Mouse (Mus musculus): ENCODE results near the gene Pbx1. TPM values are rescaled to one million over a fixed set of nuclear protein-coding genes. Genes with fewer than 3 reads are reported as not detected.
"Not testable (repeated sequence)": the region's sequence is repeated elsewhere in the genome, so short reads cannot be mapped to it uniquely, and the experiment has no call there.

The Pbx1 gene
- 100 to 1,000 TPM; 120 to 123 TPM for total RNA-seq (2021)
- long read RNA-seq, experiment 1, full-length matches to known transcripts: 1 of 28 reads
- long read RNA-seq, experiment 1, partial matches to known transcripts: 7 of 28 reads
- long read RNA-seq, experiment 1, other reads (novel, unspliced or antisense): 20 of 28 reads
- long read RNA-seq, experiment 2, partial matches to known transcripts: 9 of 24 reads
- long read RNA-seq, experiment 2, other reads (novel, unspliced or antisense): 15 of 24 reads

DNA sequence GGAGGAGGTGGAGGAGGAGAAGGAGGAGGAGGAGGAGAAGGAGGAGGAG lies at the start of gene Pbx1:
Gene Pbx1 (minus strand): TSS at position 39 of the 49 bp plus-strand sequence.
- H3K4me3 ChIP-seq: peak within 1 kb of the TSS; percentile 86
- not testable (repeated sequence) for DNase-seq (ENCODE audit: low spot score in 2 of 2)
- H3K27ac ChIP-seq: peak within 1 kb of the TSS; percentile 98

DNA sequence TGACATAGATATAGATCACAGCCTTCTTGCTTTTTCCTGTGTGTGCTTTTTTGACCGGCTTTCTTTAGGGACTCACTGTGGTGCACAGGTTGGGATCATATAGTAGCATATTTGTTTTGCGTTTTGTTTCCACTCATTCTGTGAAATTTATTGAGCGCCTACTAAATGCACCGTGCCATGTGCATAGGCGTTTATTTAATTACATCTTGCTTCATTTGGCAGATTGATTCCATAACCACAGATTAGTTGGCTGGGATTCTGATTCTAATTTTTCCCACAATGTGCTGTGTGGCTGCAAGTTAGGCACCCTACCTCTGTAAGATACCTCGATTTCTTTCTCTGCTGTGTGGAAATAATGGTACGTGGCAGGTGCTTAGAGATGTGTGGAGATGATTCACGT lies 47.6 kb upstream of the Pbx1 start:
- no peak for TF ChIP-seq CTCF (conservative IDR thresholded peaks at IDR 0.05)
- no peak overlapping the region for H3K27ac ChIP-seq
- peak; percentile 32 to 35 for DNase-seq (ENCODE audit: low spot score in 2 of 2)
- H3K4me3 ChIP-seq: no peak overlapping the region

DNA sequence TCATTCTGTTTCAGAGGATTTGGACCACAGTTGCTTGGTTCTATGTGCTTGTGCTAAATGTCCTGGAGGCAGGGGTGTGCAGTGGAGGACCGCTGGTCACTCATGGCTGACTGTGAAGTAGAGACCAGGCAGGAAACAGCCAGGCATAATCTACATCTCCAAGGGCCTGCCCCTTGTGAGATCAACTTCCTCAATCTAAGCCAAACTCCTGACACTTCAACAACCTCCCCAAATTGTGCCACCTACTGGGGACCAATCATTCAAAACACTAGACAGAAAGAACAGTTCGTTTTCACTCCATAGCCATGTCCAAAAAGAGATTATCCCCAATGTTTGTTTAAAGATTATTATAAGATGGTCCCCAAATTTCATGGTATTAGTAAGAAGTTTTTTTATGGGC lies 46.8 kb upstream of the Pbx1 start:
- peak; percentile 60 for TF ChIP-seq CTCF (conservative IDR thresholded peaks at IDR 0.05)
- Histone ChIP-seq H3K4me3 (no peak overlapping the region), H3K27ac (no peak overlapping the region)
- DNase-seq (ENCODE audit: low spot score in 2 of 2): no peak

DNA sequence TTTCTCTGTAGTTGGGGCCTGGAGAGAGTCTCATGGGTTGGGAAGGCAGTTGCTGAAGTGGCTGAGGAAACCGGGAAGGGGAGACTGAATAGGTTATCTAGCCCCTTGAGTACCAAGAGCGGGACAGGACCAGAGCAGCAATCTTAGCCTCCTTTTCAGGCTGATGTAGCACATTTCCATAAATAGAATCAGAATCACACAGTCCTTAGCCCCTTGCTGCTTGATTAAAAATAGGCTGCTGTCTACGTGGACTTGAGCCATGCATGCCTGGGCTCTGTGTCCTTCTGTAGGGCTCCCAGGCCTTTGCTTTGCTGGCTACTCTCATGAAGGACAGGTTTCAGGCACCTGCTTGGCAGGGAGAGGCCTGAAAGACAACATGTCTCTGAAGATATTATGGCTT lies 44.8 kb upstream of the Pbx1 start:
- Histone ChIP-seq H3K27ac (no peak overlapping the region), H3K4me3 (no peak overlapping the region)
- no peak for DNase-seq (ENCODE audit: low spot score in 2 of 2)
- no peak for TF ChIP-seq CTCF (conservative IDR thresholded peaks at IDR 0.05)

DNA sequence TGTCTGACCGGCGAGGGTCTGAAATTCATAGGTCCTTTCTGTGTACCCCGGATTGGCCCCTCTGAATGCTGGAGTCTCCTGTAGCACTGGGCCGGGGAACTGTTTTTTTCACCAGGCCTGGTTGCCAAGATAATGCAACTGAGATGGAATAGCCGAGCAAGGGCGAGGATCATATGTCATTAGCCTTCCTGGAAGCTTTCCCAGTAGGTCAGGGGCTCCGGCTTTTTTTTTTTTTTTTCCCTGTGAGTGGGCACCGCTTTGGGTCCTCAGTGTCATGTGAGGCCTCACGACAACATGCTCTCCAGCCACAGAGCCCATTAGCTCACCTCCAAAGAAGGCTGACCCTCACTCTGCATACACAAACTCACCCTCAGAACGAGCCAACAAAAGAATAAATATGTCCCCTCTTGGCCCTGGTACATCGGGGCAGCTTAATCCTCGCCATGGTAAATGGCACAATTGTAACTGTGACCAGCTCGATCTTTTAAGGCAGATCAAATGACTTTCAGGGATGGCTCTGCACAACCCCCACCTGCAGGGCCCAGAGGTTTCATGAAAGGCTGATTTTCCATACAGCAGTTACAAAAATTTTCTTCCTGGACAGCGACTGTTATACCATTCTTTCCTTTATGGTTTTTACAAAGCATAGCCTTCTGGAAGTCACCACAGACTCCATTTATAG lies 44.3 kb upstream of the Pbx1 start:
- H3K27ac ChIP-seq: no peak overlapping the region
- TF ChIP-seq CTCF (conservative IDR thresholded peaks at IDR 0.05): no peak
- no peak overlapping the region for H3K4me3 ChIP-seq
- no peak for DNase-seq (ENCODE audit: low spot score in 2 of 2)

DNA sequence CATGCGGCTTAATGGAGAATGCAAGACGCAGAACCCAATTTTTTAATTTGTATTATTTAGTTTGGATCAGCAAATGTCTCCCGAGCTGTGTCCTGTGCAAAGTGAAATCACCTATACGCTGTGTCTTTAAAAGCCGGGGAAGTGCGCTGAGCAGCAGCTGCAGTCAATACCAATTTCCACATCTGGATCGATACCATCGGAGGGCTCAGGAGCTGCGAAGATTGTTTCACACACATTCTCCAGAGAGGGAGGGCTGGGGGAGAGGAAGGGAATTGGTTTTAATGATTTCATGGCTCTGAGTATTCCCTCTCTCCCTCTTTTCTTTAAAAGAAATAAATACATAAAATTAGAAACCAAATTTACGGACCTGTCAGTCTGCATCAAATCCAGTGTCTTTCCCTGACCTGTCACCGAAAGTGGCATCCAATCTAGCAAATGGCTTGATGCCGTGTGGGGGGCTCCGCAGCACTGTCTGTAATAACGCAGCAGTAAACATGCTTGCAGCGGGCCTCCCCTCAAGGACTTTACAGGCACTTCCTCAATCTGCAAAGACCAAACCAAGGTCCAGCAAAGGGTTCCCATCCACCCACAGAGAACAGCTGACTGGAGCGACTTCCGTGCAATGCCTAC lies 43.6 kb upstream of the Pbx1 start:
- TF ChIP-seq CTCF (conservative IDR thresholded peaks at IDR 0.05): no peak
- Histone ChIP-seq H3K27ac (no peak overlapping the region), H3K4me3 (no peak overlapping the region)
- no peak for DNase-seq (ENCODE audit: low spot score in 2 of 2)

DNA sequence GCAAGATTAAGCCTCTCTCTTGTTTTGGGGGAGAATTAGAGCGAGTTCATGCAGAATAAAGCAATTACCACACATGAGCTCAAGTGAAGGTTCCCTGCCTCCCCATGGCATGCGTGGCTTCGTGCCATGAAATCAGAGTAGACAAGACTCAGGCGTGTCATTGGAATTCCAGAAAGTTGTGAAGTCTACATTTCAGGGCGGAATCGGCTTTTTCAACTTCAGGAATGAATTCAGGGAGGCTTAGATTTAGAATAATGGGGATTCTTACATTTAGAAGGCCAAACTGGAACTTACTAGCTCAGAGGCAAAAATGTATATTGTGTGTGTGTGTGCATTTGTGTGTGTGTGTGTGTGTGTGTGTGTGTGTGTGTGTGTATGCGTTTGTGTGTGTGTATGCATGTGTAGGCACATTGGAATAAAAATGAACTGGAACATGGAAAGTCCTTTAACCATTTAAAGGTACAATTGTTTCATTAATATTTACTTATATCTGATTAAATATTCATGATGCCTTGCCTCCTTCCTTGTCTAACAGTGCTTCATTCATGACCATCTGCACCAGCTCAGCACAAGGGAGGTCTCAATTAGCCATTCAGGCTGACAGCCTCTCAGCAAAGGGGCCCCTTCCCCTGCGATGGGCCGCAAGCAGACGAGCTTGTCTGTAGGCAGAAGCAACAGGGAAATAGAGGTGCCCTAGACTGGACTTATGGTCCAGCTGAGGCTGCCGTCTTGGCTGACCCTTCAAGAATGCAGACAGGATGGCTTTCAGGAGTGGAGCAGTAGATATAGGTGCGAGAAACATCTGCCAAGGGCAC lies 41.4 kb upstream of the Pbx1 start:
- no peak for TF ChIP-seq CTCF (conservative IDR thresholded peaks at IDR 0.05)
- DNase-seq (ENCODE audit: low spot score in 2 of 2): no peak
- Histone ChIP-seq H3K27ac (no peak overlapping the region), H3K4me3 (no peak overlapping the region)

DNA sequence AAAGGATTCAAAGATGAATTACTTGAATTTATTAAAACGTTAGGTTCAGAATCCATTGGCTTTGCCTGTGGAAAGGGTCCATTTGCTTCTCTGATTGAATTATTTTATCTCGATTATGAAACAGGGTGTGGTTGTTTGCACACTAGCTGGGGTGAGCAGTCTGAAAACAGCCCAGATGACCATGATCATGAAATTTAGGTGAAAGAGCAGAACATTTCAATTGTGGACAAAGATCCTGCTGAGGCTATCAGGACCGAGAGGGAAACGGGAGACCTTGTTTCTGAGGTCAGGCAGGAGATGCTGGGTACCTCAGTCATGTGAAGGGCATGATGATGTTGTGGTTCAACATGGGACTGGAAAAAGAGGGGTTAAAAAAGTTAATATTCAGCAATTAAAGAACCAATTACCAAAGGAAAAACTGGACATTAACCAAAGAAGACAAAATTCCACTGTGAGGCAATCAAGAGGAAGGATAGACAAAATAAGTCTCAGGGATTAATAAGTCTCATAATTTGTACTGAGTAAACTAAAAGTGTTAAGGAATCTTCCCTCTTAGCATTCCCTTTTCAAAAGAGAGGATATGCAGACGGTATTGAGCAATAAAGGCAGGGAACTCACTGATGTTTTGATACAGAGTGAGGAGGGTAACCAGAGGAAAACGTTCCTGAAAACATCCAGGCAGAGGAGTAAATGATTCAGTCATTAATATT lies 40.6 kb upstream of the Pbx1 start:
- no peak for DNase-seq (ENCODE audit: low spot score in 2 of 2)
- no peak for TF ChIP-seq CTCF (conservative IDR thresholded peaks at IDR 0.05)
- H3K4me3 ChIP-seq: no peak overlapping the region
- H3K27ac ChIP-seq: no peak overlapping the region

DNA sequence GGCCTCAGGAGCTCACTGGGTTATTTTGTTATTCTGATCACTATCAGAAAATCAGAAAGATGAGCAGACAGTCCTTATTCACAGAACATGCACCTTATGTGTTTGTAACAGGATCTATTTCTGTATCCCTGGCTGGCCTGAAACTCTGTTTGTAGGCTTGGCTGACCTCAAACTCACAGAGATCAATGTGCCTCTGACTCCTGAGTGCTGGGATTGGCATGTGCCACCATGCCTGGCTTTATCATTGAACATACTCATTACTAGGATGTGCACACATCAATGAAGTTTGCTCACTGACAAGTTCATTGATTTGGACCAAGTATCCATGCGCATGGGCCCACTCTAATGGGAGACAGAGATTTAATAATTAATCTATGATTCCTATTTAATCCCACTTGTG lies 27.4 kb upstream of the Pbx1 start:
- H3K27ac ChIP-seq: no peak overlapping the region
- TF ChIP-seq CTCF (conservative IDR thresholded peaks at IDR 0.05): no peak
- H3K4me3 ChIP-seq: no peak overlapping the region
- no peak for DNase-seq (ENCODE audit: low spot score in 2 of 2)

DNA sequence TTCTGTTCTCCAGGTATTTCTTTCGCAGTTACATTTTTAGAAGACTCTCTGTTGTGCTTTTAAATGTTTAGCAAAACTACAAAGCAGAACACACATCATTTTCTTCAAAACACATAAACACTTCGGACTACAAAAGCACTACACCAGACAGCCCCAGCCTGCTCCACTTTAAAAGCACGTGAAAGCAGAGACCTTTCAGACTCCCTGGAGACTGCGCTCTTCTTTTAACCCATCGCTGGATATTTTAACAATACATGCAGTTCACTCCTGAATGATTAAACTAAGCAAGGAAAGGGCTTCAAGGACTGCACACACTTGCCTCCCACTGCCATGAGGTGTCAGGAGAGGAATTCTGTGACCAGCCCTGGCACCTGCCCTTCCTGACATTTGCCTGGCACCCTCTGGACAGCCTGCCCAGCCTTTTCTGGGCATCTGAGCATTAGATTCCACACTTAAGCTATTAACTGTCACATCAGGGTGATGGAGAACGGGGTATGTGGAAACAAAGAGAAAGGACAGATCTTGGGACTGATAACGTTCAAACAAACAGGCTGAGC lies 25.2 kb upstream of the Pbx1 start:
- Histone ChIP-seq H3K4me3 (no peak overlapping the region), H3K27ac (no peak overlapping the region)
- DNase-seq (ENCODE audit: low spot score in 2 of 2): no peak
- TF ChIP-seq CTCF (conservative IDR thresholded peaks at IDR 0.05): no peak

DNA sequence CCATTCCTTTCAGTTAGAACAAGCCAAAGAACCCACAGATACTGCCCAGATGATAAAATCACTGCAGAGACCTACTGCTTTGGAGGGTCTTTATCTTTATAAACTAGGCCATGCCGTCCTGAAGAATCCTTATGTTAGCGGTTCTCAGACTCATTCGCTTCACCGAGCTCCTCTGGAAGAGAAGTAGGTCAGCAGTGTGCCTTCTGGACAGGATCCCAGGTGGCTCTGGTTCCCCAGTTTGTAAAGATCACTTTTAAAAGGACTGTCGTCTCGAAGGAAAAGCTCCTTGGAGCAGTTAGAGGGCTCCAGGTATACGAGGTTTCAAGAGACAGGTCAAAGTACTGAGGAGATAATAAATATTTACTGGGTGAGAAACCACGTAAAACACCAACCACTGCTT lies 23.1 kb upstream of the Pbx1 start:
- DNase-seq (ENCODE audit: low spot score in 2 of 2): no peak
- TF ChIP-seq CTCF (conservative IDR thresholded peaks at IDR 0.05): no peak
- Histone ChIP-seq H3K27ac (no peak overlapping the region), H3K4me3 (no peak overlapping the region)

DNA sequence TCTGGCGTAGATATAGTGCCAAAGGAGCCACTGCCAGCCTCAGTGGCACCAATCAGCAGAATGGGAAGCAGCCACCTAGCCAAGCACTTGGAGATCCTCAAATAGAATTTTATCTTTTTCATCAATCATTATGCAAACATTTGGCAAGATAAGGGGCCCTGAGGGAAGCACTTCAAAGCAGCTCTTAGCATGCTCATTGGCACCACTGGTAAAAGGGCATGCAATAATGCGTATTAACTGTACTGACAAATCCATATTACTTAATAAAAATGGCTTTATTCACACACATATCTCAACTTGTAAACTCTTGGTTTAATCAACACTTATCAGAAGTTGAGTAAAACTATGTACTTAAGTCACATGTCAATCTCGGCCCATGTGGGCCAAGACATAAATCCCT lies 1.6 kb upstream of the Pbx1 start:
- TF ChIP-seq CTCF (conservative IDR thresholded peaks at IDR 0.05): no peak
- no peak for DNase-seq (ENCODE audit: low spot score in 2 of 2)
- no peak overlapping the region for H3K4me3 ChIP-seq
- no peak overlapping the region for H3K27ac ChIP-seq

DNA sequence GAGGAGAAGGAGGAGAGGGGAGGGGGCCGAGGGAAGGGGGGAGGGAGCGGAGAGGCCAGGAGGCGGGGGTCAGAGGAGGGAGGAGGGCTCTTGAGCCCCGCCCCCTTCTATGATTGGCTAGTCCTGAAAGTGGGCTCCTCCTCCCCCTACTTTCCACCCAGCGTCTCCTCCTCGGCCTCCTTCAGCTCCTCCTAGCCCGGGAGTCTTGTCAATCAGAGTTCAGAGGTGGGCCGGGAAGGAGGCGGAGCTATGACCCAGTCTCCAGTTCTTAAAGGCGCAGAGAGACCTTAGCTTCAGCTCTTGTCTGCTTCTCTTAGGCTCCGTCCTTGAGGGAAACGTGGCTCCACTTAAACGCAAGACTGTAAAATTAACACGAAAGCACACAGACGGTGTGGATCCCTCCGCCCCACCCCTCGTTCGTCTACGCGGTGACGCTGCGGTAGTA lies 233 bp upstream of the Pbx1 start:
- DNase-seq (ENCODE audit: low spot score in 2 of 2): peak; percentile 95 to 99
- no peak for TF ChIP-seq CTCF (conservative IDR thresholded peaks at IDR 0.05)
- Histone ChIP-seq H3K4me3 (peak overlapping the region; percentile 61), H3K27ac (peak overlapping the region; percentile 79)
